Mouse (Mus musculus) MEL (cell line): Measurements from ENCODE around the gene Art3. TPM values are rescaled to one million over a fixed set of nuclear protein-coding genes. Genes with fewer than 3 reads are reported as not detected.

ENCODE experiments used
- DNase-seq: peaks from one replicate; pipeline ENCODE4 v3.0.0; 2011; ENCODE audit warnings: low read depth, low spot score
- H3K27ac ChIP-seq: 2 replicates; pipeline ENCODE4 v1.5.1; 2012; ENCODE audit warnings: low read depth, mild to moderate bottlenecking, control low read depth, low read length, moderate library complexity; ENCODE audit not compliant: control insufficient read depth
- H3K27me3 ChIP-seq, 2 experiments: fragments of 150-350 bp in 1 of 2; sonication (generic) in 1 of 2; 2 replicates each; pipeline ENCODE4 v1.6.1; 2012; ENCODE audit warnings: low read length in 2 of 2, mild to moderate bottlenecking in 2 of 2, improper control_type of control experiment in 1 of 2, moderate library complexity in 1 of 2; ENCODE audit not compliant: insufficient read depth in 2 of 2, control insufficient read depth in 1 of 2
- H3K36me3 ChIP-seq, 2 experiments: 2 replicates each; pipeline ENCODE4 v1.6.1; 2012 to 2014; ENCODE audit warnings: low read length in 2 of 2, improper control_type of control experiment in 1 of 2, inconsistent platforms in 1 of 2, mild to moderate bottlenecking in 1 of 2; ENCODE audit not compliant: insufficient read depth in 2 of 2, control insufficient read depth in 1 of 2
- H3K4me1 ChIP-seq, 2 experiments: fragments of 150-350 bp in 1 of 2; sonication (generic) in 1 of 2; 2 replicates each; pipeline ENCODE4 v1.6.1; 2012; ENCODE audit warnings: low read length in 2 of 2, improper control_type of control experiment in 1 of 2, mild to moderate bottlenecking in 1 of 2; ENCODE audit not compliant: insufficient read depth in 2 of 2, control insufficient read depth in 1 of 2
- H3K4me3 ChIP-seq, 2 experiments: fragments of 150-350 bp in 1 of 2; sonication (generic) in 1 of 2; 2 replicates each; pipeline ENCODE4 v1.5.1; 2012; ENCODE audit warnings: low read depth in 2 of 2, low read length in 2 of 2, mild to moderate bottlenecking in 2 of 2, moderate library complexity in 2 of 2, control low read depth in 1 of 2, improper control_type of control experiment in 1 of 2; ENCODE audit not compliant: control insufficient read depth in 1 of 2, insufficient read depth in 1 of 2
- H3K79me2 ChIP-seq: 2 replicates; pipeline ENCODE4 v1.6.1; 2012; ENCODE audit warnings: mild to moderate bottlenecking, low read length, moderate library complexity; ENCODE audit not compliant: control insufficient read depth, poor library complexity, insufficient read depth
- H3K9ac ChIP-seq: 2 replicates; pipeline ENCODE4 v1.6.1; 2012; ENCODE audit warnings: low read depth, mild to moderate bottlenecking, control low read depth, low read length, moderate library complexity; ENCODE audit not compliant: control insufficient read depth, poor library complexity, severe bottlenecking
- H3K9me3 ChIP-seq: fragments of 150-350 bp; sonication (generic); replicated peaks from 2 replicates; pipeline ENCODE4 v1.6.1; 2012; ENCODE audit warnings: mild to moderate bottlenecking, low read length, improper control_type of control experiment, moderate library complexity; ENCODE audit not compliant: insufficient read depth
- CTCF ChIP-seq, 3 experiments: IDR thresholded peaks in 2 of 3; conservative IDR thresholded peaks in 1 of 3; 2 replicates each; pipeline ENCODE4 v1.5.1; 2011 to 2012; ENCODE audit warnings: low read length in 3 of 3, low read depth in 2 of 3, mild to moderate bottlenecking in 2 of 3, improper control_type of control experiment in 1 of 3, inconsistent platforms in 1 of 3, mixed read lengths in 1 of 3, moderate library complexity in 1 of 3; ENCODE audit not compliant: control insufficient read depth in 1 of 3, insufficient read depth in 1 of 3, poor library complexity in 1 of 3, severe bottlenecking in 1 of 3
- E2F4 ChIP-seq: IDR thresholded peaks from 2 replicates; pipeline ENCODE4 v1.6.1; 2011; ENCODE audit warnings: low read depth, low read length, improper control_type of control experiment, borderline replicate concordance
- ETS1 ChIP-seq: IDR thresholded peaks from 2 replicates; pipeline ENCODE4 v1.6.1; 2012; ENCODE audit warnings: low read depth, mild to moderate bottlenecking, inconsistent platforms, low read length, improper control_type of control experiment, moderate library complexity
- GABPA ChIP-seq: IDR thresholded peaks from 2 replicates; pipeline ENCODE4 v1.6.1; 2012; ENCODE audit warnings: low read depth, mild to moderate bottlenecking, inconsistent platforms, low read length, improper control_type of control experiment, moderate library complexity
- GATA1 ChIP-seq: IDR thresholded peaks from 2 replicates; pipeline ENCODE4 v1.6.1; 2011; ENCODE audit warnings: low read depth, low read length, improper control_type of control experiment
- JUND ChIP-seq: IDR thresholded peaks from 2 replicates; pipeline ENCODE4 v1.6.1; 2011; ENCODE audit warnings: low read depth, mild to moderate bottlenecking, improper control_type of control experiment, low read length
- MXI1 ChIP-seq: IDR thresholded peaks from 2 replicates; pipeline ENCODE4 v1.6.1; 2011; ENCODE audit warnings: mild to moderate bottlenecking, low read depth, low read length, improper control_type of control experiment
- MYC ChIP-seq: IDR thresholded peaks from 2 replicates; pipeline ENCODE4 v1.6.1; 2011; ENCODE audit warnings: low read depth, mild to moderate bottlenecking, low read length, improper control_type of control experiment, moderate library complexity
- NELFE ChIP-seq: IDR thresholded peaks from 2 replicates; pipeline ENCODE4 v1.6.1; 2011; ENCODE audit warnings: low read depth, low read length, improper control_type of control experiment
- NRF1 ChIP-seq: IDR thresholded peaks from 2 replicates; pipeline ENCODE4 v1.6.1; 2014; ENCODE audit warnings: low read depth, mild to moderate bottlenecking, inconsistent platforms, low read length, improper control_type of control experiment, moderate library complexity; ENCODE audit not compliant: poor library complexity, insufficient read depth, severe bottlenecking
- POLR2A ChIP-seq, 2 experiments: IDR thresholded peaks; 2 replicates each; pipeline ENCODE4 v1.6.1; 2011 to 2012; ENCODE audit warnings: low read length in 2 of 2, mild to moderate bottlenecking in 2 of 2, control low read depth in 1 of 2, improper control_type of control experiment in 1 of 2, low read depth in 1 of 2, moderate library complexity in 1 of 2; ENCODE audit not compliant: control insufficient read depth in 1 of 2, insufficient read depth in 1 of 2, poor library complexity in 1 of 2
- POLR2AphosphoS2 ChIP-seq: IDR thresholded peaks from 2 replicates; pipeline ENCODE4 v1.6.1; 2011; ENCODE audit warnings: low read length, improper control_type of control experiment
- TBP ChIP-seq: IDR thresholded peaks from 2 replicates; pipeline ENCODE4 v1.8.0; 2011; ENCODE audit warnings: low read depth, low read length, improper control_type of control experiment
- UBTF ChIP-seq: IDR thresholded peaks from 2 replicates; pipeline ENCODE4 v1.6.1; 2012; ENCODE audit warnings: low read depth, mild to moderate bottlenecking, inconsistent platforms, low read length, improper control_type of control experiment, moderate library complexity, borderline replicate concordance; ENCODE audit not compliant: insufficient read depth
- ZNF384 ChIP-seq: IDR thresholded peaks from 2 replicates; pipeline ENCODE4 v1.6.1; 2012; ENCODE audit warnings: low read depth, mild to moderate bottlenecking, inconsistent platforms, low read length, improper control_type of control experiment
- polyA plus RNA-seq, 2 experiments: library from polyadenylated mRNA; stranded (reverse) in 1 of 2; unstranded in 1 of 2; fragments of >175 nt in 1 of 2; fragments of >200 nt in 1 of 2; gene quantifications; 2 replicates each; pipeline versions ENCODE4 v1.2.1 to v1.2.4; 2012; ENCODE audit warnings: low replicate concordance in 2 of 2, low read depth in 1 of 2; ENCODE audit not compliant: insufficient read length in 2 of 2, insufficient read depth in 1 of 2, missing spikeins in 1 of 2
- total RNA-seq: library from RNA; depleted of rRNA; stranded (reverse); fragments of 300-350 nt; gene quantifications from 2 replicates; pipeline ENCODE4 v1.2.3, GENCODE M21; 2012

Art3 gene
- total and polyA plus RNA-seq, 3 experiments, result not detected

GRCm38 (mm10) chr5:92398153-92398552 lies 66.5 kb downstream of the Art3 start (continued):
- TF ChIP-seq GATA1, result no peak

DNA sequence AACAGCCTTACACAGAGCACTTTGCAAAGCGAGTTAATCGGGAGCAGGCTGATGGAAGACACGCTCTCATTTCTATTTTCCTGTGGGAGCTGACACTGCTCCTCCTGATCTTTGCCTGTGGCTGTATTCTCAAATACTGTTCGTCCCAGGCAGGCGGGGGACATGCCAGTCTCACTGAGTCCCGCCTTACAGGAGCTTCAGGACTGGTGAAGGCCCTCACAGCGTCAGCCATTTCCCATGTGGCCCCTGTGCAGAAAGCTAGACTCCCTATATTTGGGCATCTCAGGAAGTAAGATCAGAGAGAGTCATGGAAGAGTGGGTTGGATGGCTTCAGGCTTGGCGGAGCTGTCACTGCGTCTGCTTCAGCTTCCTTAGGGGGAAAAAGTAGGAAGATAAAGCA lies 71.2 kb downstream of the Art3 start:
- Histone ChIP-seq H3K9ac (no peak overlapping the region), H3K4me1 (peaks cover 0 to 6% of the 10 kb centered on the region in 2 experiments; a peak in 1 of 4 replicates), H3K9me3 (no peaks in the 10 kb centered on the region), H3K36me3 (peaks cover 0 to under 1% of the 10 kb centered on the region in 2 experiments; a peak in 1 of 4 replicates), H3K79me2 (no peaks in the 10 kb centered on the region), H3K27ac (no peak overlapping the region), H3K27me3 (no peaks in the 10 kb centered on the region)
- DNase-seq, result no peak
- no peak for TF ChIP-seq JUND
- no peak for TF ChIP-seq NELFE
- TF ChIP-seq E2F4, result no peak
- TF ChIP-seq MXI1, result no peak
- TF ChIP-seq ZNF384, result no peak
- TF ChIP-seq GABPA, result no peak
- TF ChIP-seq UBTF, result no peak
- TF ChIP-seq ETS1, result no peak
- TF ChIP-seq TBP, result no peak
- TF ChIP-seq, all 39 proteins: peak for 0
- H3K4me3 ChIP-seq, result no peak overlapping the region

DNA sequence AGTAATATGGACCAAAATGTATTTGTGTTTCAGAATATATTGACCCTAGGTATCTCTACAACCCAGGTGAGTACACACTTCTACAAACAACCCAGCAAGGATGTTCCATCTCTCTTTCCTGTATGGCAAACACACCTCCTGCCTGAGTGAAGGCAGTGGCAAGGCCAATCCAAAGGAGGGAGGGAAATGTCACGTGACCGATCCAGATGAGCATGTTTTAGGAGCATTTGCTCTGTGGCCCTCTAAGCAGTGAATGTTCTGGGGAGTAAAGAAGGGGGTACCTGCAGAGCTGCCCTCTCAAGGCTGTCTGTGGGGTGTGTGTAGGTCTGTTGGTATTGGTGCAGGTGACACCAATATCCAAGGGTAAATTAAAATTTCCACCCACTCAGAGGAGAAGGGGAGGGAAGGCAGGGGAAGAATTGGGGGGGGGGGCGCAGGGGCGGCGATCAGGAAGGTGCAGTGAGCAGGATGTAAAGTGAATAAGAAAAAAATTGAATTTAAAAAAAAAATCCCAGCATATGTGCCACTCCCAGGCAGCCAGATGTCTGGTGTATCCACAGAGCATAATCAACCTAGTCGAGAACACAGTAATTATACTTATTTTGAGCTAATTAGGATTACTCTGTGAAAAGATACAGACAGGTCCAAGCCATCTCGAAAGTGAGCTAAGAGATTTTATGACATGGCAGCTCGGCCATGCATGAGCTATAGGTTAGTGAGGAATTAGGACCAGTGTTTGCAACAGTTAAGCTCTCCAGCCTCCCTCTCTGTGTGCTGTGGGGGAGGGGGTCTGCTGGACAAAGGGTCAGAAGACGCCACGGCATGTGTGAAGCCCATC lies 72.2 kb downstream of the Art3 start:
- no peak overlapping the region for H3K9ac ChIP-seq
- no peaks in the 10 kb centered on the region for H3K9me3 ChIP-seq
- no peaks in the 10 kb centered on the region for H3K36me3 ChIP-seq
- 0 out of 4 replicates have a peak, but pooled peaks cover 0 to 2% of the 10 kb centered on the region in 2 experiments for H3K4me1 ChIP-seq
- no peaks in the 10 kb centered on the region for H3K79me2 ChIP-seq
- no peak for DNase-seq
- no peaks in the 10 kb centered on the region for H3K27me3 ChIP-seq
- TF ChIP-seq POLR2A (IDR thresholded peaks at IDR 0.05; ENCODE audit: control insufficient read depth in 1 of 2, insufficient read depth in 1 of 2, low read depth in 1 of 2, low read length in 2 of 2, poor library complexity in 1 of 2) (no peak), MYC (no peak), NRF1 (no peak), CTCF (IDR thresholded peaks at IDR 0.05 in 2 of 3, conservative IDR thresholded peaks at IDR 0.05 in 1 of 3; ENCODE audit: control insufficient read depth in 1 of 3, insufficient read depth in 1 of 3, low read depth in 2 of 3, low read length in 3 of 3, poor library complexity in 1 of 3, severe bottlenecking in 1 of 3) (no peak), POLR2AphosphoS2 (no peak)
- no peak overlapping the region for H3K4me3 ChIP-seq
- no peak overlapping the region for H3K27ac ChIP-seq
